Mouse (Mus musculus): ENCODE measurements around the gene Herc3. TPM values are rescaled to one million over a fixed set of nuclear protein-coding genes. Genes with fewer than 3 reads are reported as not detected.

Gene Herc3
- total RNA-seq, 2 experiments from 2014 or later, result 3.6 to 5.8 TPM

- ATAC-seq (replicated peaks; ENCODE audit: poor library complexity, severe bottlenecking), result no peak
Observed at GRCm38 (mm10) chr6:58912842-58913241, 81.6 kb downstream of the Herc3 start.

- ATAC-seq (replicated peaks; ENCODE audit: poor library complexity, severe bottlenecking), result no peak
Observed at GRCm38 (mm10) chr6:58913551-58913950, 82.3 kb downstream of the Herc3 start.

GRCm38 (mm10) chr6:58913971-58914370 lies 82.7 kb downstream of the Herc3 start:
- ATAC-seq (replicated peaks; ENCODE audit: poor library complexity, severe bottlenecking), result no peak

GRCm38 (mm10) chr6:58916498-58916897 lies 85.2 kb downstream of the Herc3 start:
- ATAC-seq (replicated peaks; ENCODE audit: poor library complexity, severe bottlenecking), result peak; percentile 96

- no peak for ATAC-seq (replicated peaks; ENCODE audit: poor library complexity, severe bottlenecking)
Observed at GRCm38 (mm10) chr6:58920735-58921134, 89.5 kb downstream of the Herc3 start.

- no peak for ATAC-seq (replicated peaks; ENCODE audit: poor library complexity, severe bottlenecking)
Observed at GRCm38 (mm10) chr6:58921623-58922022, 90.4 kb downstream of the Herc3 start.

GRCm38 (mm10) chr6:58922511-58922910 lies 91.2 kb downstream of the Herc3 start:
- ATAC-seq (replicated peaks; ENCODE audit: poor library complexity, severe bottlenecking), result no peak

GRCm38 (mm10) chr6:58927881-58928280 lies 96.6 kb downstream of the Herc3 start:
- no peak for ATAC-seq (replicated peaks; ENCODE audit: poor library complexity, severe bottlenecking)

GRCm38 (mm10) chr6:58929911-58930431 lies 98.7 kb downstream of the Herc3 start:
- ATAC-seq (replicated peaks; ENCODE audit: poor library complexity, severe bottlenecking), result peak; percentile 65

GRCm38 (mm10) chr6:58931149-58931548 lies 99.9 kb downstream of the Herc3 start:
- no peak for ATAC-seq (replicated peaks; ENCODE audit: poor library complexity, severe bottlenecking)

GRCm38 (mm10) chr6:58932515-58933188 lies 101.4 kb downstream of the Herc3 start:
- ATAC-seq (replicated peaks; ENCODE audit: poor library complexity, severe bottlenecking), result no peak

- ATAC-seq (replicated peaks; ENCODE audit: poor library complexity, severe bottlenecking), result no peak
Observed at GRCm38 (mm10) chr6:58933189-58933913, 102.1 kb downstream of the Herc3 start.

- ATAC-seq (replicated peaks; ENCODE audit: poor library complexity, severe bottlenecking), result no peak
Observed at GRCm38 (mm10) chr6:58934144-58934543, 102.9 kb downstream of the Herc3 start.

- ATAC-seq (replicated peaks; ENCODE audit: poor library complexity, severe bottlenecking), result no peak
Observed at GRCm38 (mm10) chr6:58937726-58938125, 106.5 kb downstream of the Herc3 start.

- no peak for ATAC-seq (replicated peaks; ENCODE audit: poor library complexity, severe bottlenecking)
Observed at GRCm38 (mm10) chr6:58942276-58942675, 111.0 kb downstream of the Herc3 start.

GRCm38 (mm10) chr6:58943958-58944357 lies 112.7 kb downstream of the Herc3 start:
- ATAC-seq (replicated peaks; ENCODE audit: poor library complexity, severe bottlenecking), result no peak

GRCm38 (mm10) chr6:58946246-58946645 lies 115.0 kb downstream of the Herc3 start:
- no peak for ATAC-seq (replicated peaks; ENCODE audit: poor library complexity, severe bottlenecking)

GRCm38 (mm10) chr6:58946840-58947239 lies 115.6 kb downstream of the Herc3 start:
- ATAC-seq (replicated peaks; ENCODE audit: poor library complexity, severe bottlenecking), result no peak

GRCm38 (mm10) chr6:58950410-58950809 lies 119.1 kb downstream of the Herc3 start:
- ATAC-seq (replicated peaks; ENCODE audit: poor library complexity, severe bottlenecking), result no peak

- ATAC-seq (replicated peaks; ENCODE audit: poor library complexity, severe bottlenecking), result no peak
Observed at GRCm38 (mm10) chr6:58951128-58951992, 120.1 kb downstream of the Herc3 start.

GRCm38 (mm10) chr6:58960523-58960922 lies 129.3 kb downstream of the Herc3 start:
- no peak for ATAC-seq (replicated peaks; ENCODE audit: poor library complexity, severe bottlenecking)
